Mouse (Mus musculus) liver, embryonic 14.5 days (tissue): ENCODE results near the gene Slc23a4. TPM values are rescaled to one million over a fixed set of nuclear protein-coding genes. Genes with fewer than 3 reads are reported as not detected.

ENCODE experiments used
- ATAC-seq: fragments of 200-750 bp; cut with Nextera tagmentation; 2 replicates; pipeline ENCODE4 v1.8.0; 2017; ENCODE audit warnings: moderate number of reproducible peaks, mild to moderate bottlenecking, moderate library complexity; ENCODE audit not compliant: insufficient read depth
- DNase-seq, 3 experiments: peaks; one replicate each; pipeline ENCODE4 v3.0.0-alpha.2; 2012 to 2013; ENCODE audit warnings: low read depth in 3 of 3, low spot score in 3 of 3
- H3K27ac ChIP-seq: fragments of 300-500 bp; sonication (generic); 2 replicates; pipeline ENCODE4 v1.5.1; 2014; ENCODE audit warnings: moderate library complexity, mild to moderate bottlenecking, control low read depth, inconsistent platforms
- H3K27me3 ChIP-seq: fragments of 300-500 bp; sonication (generic); 2 replicates; pipeline ENCODE4 v1.6.1; 2014; ENCODE audit warnings: mild to moderate bottlenecking, low read length, moderate library complexity; ENCODE audit not compliant: control insufficient read depth, insufficient read depth
- H3K36me3 ChIP-seq: fragments of 300-500 bp; sonication (generic); replicated peaks from 2 replicates; pipeline ENCODE4 v1.6.1; 2014; ENCODE audit warnings: low read depth; ENCODE audit not compliant: control insufficient read depth, insufficient read depth
- H3K4me1 ChIP-seq, 2 experiments: fragments of 200-500 bp in 1 of 2; fragments of 300-500 bp in 1 of 2; sonication (generic) in 1 of 2; replicated peaks; 2 replicates each; pipeline ENCODE4 v1.6.1; 2012 to 2014; ENCODE audit warnings: antibody characterized with exemption in 1 of 2, inconsistent platforms in 1 of 2, low read length in 1 of 2; ENCODE audit not compliant: control insufficient read depth in 2 of 2, insufficient read depth in 2 of 2
- H3K4me2 ChIP-seq: fragments of 300-500 bp; sonication (generic); 2 replicates; pipeline ENCODE4 v1.6.1; 2014; ENCODE audit warnings: low read depth, mild to moderate bottlenecking, control low read depth, moderate library complexity
- H3K4me3 ChIP-seq, 2 experiments: fragments of 200-500 bp in 1 of 2; fragments of 300-500 bp in 1 of 2; sonication (generic) in 1 of 2; 2 replicates each; pipeline ENCODE4 v1.5.1; 2012 to 2014; ENCODE audit warnings: low read depth in 2 of 2, low read length in 2 of 2, mild to moderate bottlenecking in 2 of 2, control low read depth in 1 of 2, inconsistent platforms in 1 of 2, moderate library complexity in 1 of 2; ENCODE audit not compliant: insufficient read depth in 1 of 2
- H3K9ac ChIP-seq: fragments of 300-500 bp; sonication (generic); replicated peaks from 2 replicates; pipeline ENCODE4 v1.6.1; 2014; ENCODE audit warnings: mild to moderate bottlenecking, control low read depth, moderate library complexity
- H3K9me3 ChIP-seq: fragments of 300-500 bp; sonication (generic); 2 replicates; pipeline ENCODE4 v1.6.1; 2016; ENCODE audit warnings: low read length, mixed read lengths; ENCODE audit not compliant: control insufficient read depth
- CTCF ChIP-seq: IDR thresholded peaks from 2 replicates; pipeline ENCODE4 v1.5.1; 2016; ENCODE audit warnings: antibody characterized with exemption, low read depth, control low read depth
- EP300 ChIP-seq: IDR thresholded peaks from 2 replicates; pipeline ENCODE4 v1.6.1; 2016; ENCODE audit warnings: antibody characterized with exemption, low read depth
- WGBS: fragments of 180-500 bp; shearing (Covaris S2); extraction: QIAGEN DNeasy Blood & Tissue Kit; methylation state at CpG from one replicate; pipeline ENCODE4 v1.1.7; 2014; ENCODE audit not compliant: insufficient replicate concordance; 5-methylcytosine and 5-hydroxymethylcytosine counted together
- polyA plus RNA-seq, 2 experiments: library from polyadenylated mRNA; depleted of rRNA in 1 of 2; stranded (reverse) in 1 of 2; unstranded in 1 of 2; fragments of >200 nt; fragmentation: Nextera tagmentation in 1 of 2; extraction: Ambion mirVana in 1 of 2; gene quantifications; 2 replicates each; pipeline versions ENCODE4 v1.2.1 to v1.2.3; 2012 to 2014

Slc23a4 gene
- polyA plus RNA-seq, 2 experiments: 0.06 to 0.17 TPM

DNA sequence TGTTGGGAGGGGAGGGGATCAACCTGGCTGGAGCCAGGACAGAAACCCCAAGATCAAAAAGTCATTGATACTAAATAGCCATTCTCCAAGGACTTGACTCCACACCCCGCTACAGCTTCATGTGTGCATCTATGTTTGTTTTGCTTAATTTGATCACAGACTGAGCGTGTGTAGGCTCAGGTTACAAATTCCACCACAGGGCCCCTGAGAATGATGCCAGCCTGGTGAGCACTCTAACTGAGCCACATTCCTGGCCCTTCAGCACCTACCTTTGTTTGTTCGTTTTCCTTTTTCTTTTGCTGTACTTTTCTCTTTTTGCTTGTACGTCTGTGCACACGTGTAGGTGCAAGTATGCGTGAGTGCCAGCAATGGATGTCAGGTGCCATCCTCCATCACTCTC is 1.1 kb upstream of the Slc23a4 start:
- H3K4me2 ChIP-seq: no peak overlapping the region
- no peaks in the 10 kb centered on the region for H3K36me3 ChIP-seq
- no peak for TF ChIP-seq EP300
- H3K4me1 ChIP-seq: no peaks in the 10 kb centered on the region; a peak in 2 of 4 replicates
- H3K27me3 ChIP-seq: no peaks in the 10 kb centered on the region
- ATAC-seq (no peak), DNase-seq (no peak)
- 65% methylated on average over 6 of the region's 6 CpGs for WGBS
- no peak overlapping the region for H3K27ac ChIP-seq
- no peaks in the 10 kb centered on the region for H3K9me3 ChIP-seq
- no peak overlapping the region for H3K9ac ChIP-seq
- no peak overlapping the region for H3K4me3 ChIP-seq

DNA sequence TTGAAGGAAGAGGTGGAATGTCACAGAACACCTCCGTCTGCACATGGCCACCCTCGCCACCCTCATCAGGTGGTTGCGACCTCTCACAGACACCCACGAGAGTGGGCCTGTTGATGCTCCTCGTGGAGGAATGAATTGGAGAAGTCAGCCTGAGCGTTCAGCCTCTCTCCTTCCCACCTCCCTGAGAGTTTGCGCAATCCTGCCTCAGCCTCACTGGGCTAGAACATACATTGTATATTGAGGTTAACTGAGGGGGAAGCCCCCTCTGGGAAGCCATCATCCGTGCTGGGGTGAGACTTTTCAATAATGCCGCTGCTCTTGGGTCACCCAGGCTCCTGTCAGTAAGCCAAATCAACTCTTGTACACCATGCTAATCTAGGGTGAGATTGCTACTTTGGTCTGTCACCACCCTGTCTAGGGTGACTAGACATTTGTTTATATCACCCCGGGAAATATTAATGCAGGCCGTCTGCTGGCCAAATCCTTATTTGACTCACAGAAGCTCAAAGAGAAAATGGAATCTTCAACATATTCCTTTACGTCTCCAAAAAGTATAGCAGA is 1.0 kb downstream of the Slc23a4 start:
- H3K4me3 ChIP-seq: no peak overlapping the region
- H3K36me3 ChIP-seq: no peaks in the 10 kb centered on the region
- DNase-seq (no peak), ATAC-seq (no peak)
- no peaks in the 10 kb centered on the region for H3K27me3 ChIP-seq
- H3K9ac ChIP-seq: no peak overlapping the region
- WGBS: 47% methylated on average over 12 of the region's 12 CpGs
- no peaks in the 10 kb centered on the region for H3K9me3 ChIP-seq
- H3K27ac ChIP-seq: no peak overlapping the region
- H3K4me2 ChIP-seq: no peak overlapping the region
- H3K4me1 ChIP-seq: no peaks in the 10 kb centered on the region; a peak in 2 of 4 replicates
- no peak for TF ChIP-seq EP300
- TF ChIP-seq CTCF: no peak

DNA sequence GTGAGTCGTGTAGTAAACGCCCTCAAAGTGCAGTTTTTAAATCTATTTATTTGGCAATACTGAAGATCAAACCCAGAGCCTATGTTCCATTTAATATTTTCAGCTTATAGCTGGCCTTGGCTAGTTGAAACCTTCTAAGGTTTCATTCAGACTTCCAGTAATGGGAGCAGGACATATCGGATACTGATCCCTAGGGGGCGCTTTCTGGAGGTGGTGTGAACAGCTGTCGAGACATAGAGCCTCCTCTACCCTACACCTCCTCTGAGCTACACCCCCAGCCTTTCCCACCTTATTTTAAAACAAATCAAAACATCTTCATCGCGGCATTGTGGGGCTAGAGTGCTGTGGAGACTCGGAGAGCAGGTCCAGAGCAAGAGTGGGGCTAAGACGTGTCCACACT is 7.5 kb downstream of the Slc23a4 start:
- Histone ChIP-seq H3K9me3 (no peaks in the 10 kb centered on the region), H3K4me1 (no peaks in the 10 kb centered on the region), H3K4me2 (no peak overlapping the region), H3K9ac (no peak overlapping the region), H3K36me3 (no peaks in the 10 kb centered on the region), H3K27ac (no peak overlapping the region), H3K27me3 (no peaks in the 10 kb centered on the region), H3K4me3 (no peak overlapping the region)
- TF ChIP-seq EP300 (no peak), CTCF (peak; percentile 22; the same call in 1 of the 2 replicates)
- DNase-seq (no peak), ATAC-seq (no peak)
- WGBS: 52% methylated on average over 9 of the region's 9 CpGs

DNA sequence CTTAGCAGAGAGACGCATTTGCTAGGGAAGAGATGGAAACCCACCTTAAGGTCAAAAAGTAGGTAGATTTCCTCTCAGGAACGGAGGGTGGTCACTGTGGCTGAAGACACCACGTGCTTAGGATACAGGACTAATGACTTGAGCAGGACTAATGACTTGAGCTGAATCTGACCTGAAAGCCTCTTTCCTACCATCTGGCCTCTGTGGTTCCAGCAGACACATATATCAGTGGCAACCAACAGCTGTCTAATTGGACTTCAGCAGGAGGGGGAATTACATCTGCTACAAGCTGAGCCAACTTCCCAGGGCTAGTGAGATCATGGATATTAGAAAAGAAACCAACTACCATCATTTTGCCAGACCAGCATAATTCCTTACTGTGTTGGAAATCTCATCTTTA is 8.9 kb downstream of the Slc23a4 start:
- 69% methylated on average over 3 of the region's 3 CpGs for WGBS

DNA sequence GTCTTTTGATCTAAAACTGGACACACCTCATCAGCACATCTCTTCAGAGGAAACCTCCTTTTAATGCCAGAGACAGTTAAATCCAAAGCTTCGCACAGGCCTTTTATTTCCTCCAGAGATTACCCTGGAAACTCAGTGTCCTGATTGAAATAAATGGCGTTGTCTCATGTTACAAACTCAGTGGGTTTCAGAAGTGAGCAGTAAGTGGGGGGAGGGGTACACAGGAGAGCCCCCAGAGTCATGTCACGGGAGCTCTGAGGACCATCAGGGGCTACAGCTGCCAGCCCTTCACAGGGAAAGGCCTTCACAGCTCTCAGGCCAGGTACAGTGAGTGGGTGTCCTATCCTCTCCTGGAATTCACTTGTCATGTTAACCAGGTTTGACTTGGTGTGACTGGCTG is 17.0 kb downstream of the Slc23a4 start:
- Histone ChIP-seq H3K36me3 (no peaks in the 10 kb centered on the region), H3K27ac (no peak overlapping the region), H3K4me1 (no peaks in the 10 kb centered on the region), H3K27me3 (no peaks in the 10 kb centered on the region), H3K9me3 (no peaks in the 10 kb centered on the region), H3K4me3 (no peak overlapping the region), H3K9ac (no peak overlapping the region), H3K4me2 (no peak overlapping the region)
- ATAC-seq (no peak), DNase-seq (no peak)
- no peak for TF ChIP-seq EP300
- no peak for TF ChIP-seq CTCF
- 54% methylated on average over 3 of the region's 3 CpGs for WGBS

More for the DNA sequence above, 8.9 kb downstream of the Slc23a4 start:
- Histone ChIP-seq H3K4me2 (no peak overlapping the region), H3K27me3 (no peaks in the 10 kb centered on the region), H3K36me3 (no peaks in the 10 kb centered on the region), H3K4me1 (no peaks in the 10 kb centered on the region), H3K27ac (no peak overlapping the region), H3K9me3 (no peaks in the 10 kb centered on the region), H3K4me3 (no peak overlapping the region), H3K9ac (no peak overlapping the region)
- DNase-seq: no peak
- ATAC-seq: no peak
- TF ChIP-seq EP300 (no peak), CTCF (no peak)
